In the genomic region with DNA sequence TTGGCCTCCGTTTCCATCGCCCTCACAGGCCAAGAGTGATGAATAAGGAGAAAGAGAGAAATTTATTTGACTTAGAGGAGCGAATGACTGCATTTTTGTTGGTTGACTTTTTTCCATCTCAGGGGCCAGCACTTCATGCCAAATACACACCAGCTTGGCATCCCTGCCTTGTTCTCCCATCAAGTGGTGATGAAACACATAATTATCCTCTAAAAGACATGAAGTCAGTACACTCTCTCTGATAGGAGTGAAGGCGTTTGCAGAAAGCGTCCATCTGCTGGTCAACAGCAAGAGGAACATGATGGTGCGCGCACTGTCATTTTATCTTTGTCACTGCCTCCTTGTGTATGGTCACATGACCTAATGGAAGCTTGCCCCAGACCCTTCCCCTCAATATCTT, we compare ENCODE assay signal across 13 mouse cellular contexts.
DNase-seq lines count a peak whose midpoint lies in the region; ATAC-seq lines count a peak whose summit lies in the region.
"Had no signal": no experiment of that assay in that cellular context is flagged by ENCODE, and none has a peak within 500 bp of the region (broad histone marks: within the 10 kb centered on the region; RNA-seq: fewer than 3 reads in every experiment).

No protein-coding gene starts in this region.

- no peaks in the 10 kb centered on the region for H3K9me3 ChIP-seq in lung, embryonic 15.5 days
- no peaks in the 10 kb centered on the region for H3K9me3 ChIP-seq in hindbrain, embryonic 12.5 days (replicated peaks)
- H3K9me3 ChIP-seq: hindbrain, embryonic 10.5 days; limb, embryonic 15.5 days; megakaryocyte, embryonic 14.5 days had no signal

- peak; percentile 88 for ATAC-seq in lung, embryonic 15.5 days (ENCODE audit: borderline replicate concordance, extremely low read depth, low FRiP score, low TSS enrichment)
- no peak for ATAC-seq in hindbrain, embryonic 12.5 days (ENCODE audit: low FRiP score)

- no peak overlapping the region for H3K27ac ChIP-seq in lung, embryonic 15.5 days
- H3K27ac ChIP-seq in hindbrain, embryonic 12.5 days = no peak overlapping the region
- H3K27ac ChIP-seq: hindbrain, embryonic 10.5 days; limb, embryonic 15.5 days had no signal

- H3K36me3 ChIP-seq in lung, embryonic 15.5 days = no peaks in the 10 kb centered on the region
- no peaks in the 10 kb centered on the region for H3K36me3 ChIP-seq in hindbrain, embryonic 12.5 days
- H3K36me3 ChIP-seq: hindbrain, embryonic 10.5 days; limb, embryonic 15.5 days had no signal

- no peak overlapping the region for H3K4me3 ChIP-seq in lung, embryonic 15.5 days
- no peak overlapping the region for H3K4me3 ChIP-seq in hindbrain, embryonic 12.5 days
- H3K4me3 ChIP-seq: hindbrain, embryonic 10.5 days; limb, embryonic 15.5 days; megakaryocyte, embryonic 14.5 days had no signal

- 0 out of 2 replicates have a peak, but pooled peaks cover 5% of the 10 kb centered on the region for H3K27me3 ChIP-seq in lung, embryonic 15.5 days
- no peaks in the 10 kb centered on the region for H3K27me3 ChIP-seq in hindbrain, embryonic 12.5 days
- H3K27me3 ChIP-seq: limb, embryonic 15.5 days; megakaryocyte, embryonic 14.5 days had no signal

- peak; percentile 35 for DNase-seq in layer of hippocampus, adult 11-12 months (ENCODE audit: low spot score)
- no peak for DNase-seq in layer of hippocampus, postnatal 25 days (ENCODE audit: extremely low spot score in 1 of 2, low spot score in 1 of 2)
- DNase-seq in NIH3T3 (ENCODE audit: low read depth) = peak; percentile 61
- peak; percentile 89 for DNase-seq in fibroblast of lung, adult 2 months (ENCODE audit: low read depth)
- DNase-seq in kidney, adult 11 months = no peak
- no peak for DNase-seq in adrenal gland, postnatal 36 days
- DNase-seq: kidney, adult 8-10 months; spleen, adult 18-20 months had no signal

- 42% methylated on average over 7 of the region's 7 CpGs for WGBS in lung, embryonic 15.5 days
- 85% methylated on average over 7 of the region's 7 CpGs for WGBS in hindbrain, embryonic 12.5 days

- H3K4me1 ChIP-seq in lung, embryonic 15.5 days = peaks cover 24% of the 10 kb centered on the region
- H3K4me1 ChIP-seq in hindbrain, embryonic 12.5 days = no peaks in the 10 kb centered on the region
- H3K4me1 ChIP-seq: megakaryocyte, embryonic 14.5 days had no signal

- H3K4me2 ChIP-seq in lung, embryonic 15.5 days = no peak overlapping the region
- H3K4me2 ChIP-seq in hindbrain, embryonic 12.5 days (replicated peaks) = no peak overlapping the region
- H3K4me2 ChIP-seq: limb, embryonic 15.5 days had no signal

- no peak overlapping the region for H3K9ac ChIP-seq in lung, embryonic 15.5 days
- no peak overlapping the region for H3K9ac ChIP-seq in hindbrain, embryonic 12.5 days
- H3K9ac ChIP-seq: limb, embryonic 15.5 days had no signal

Comparison
In these comparisons a context has a peak if more than half of its experiments do, and no peak if none do; other contexts are left out.
1. DNase-seq: peak in layer of hippocampus, adult 11-12 months (single experiment), NIH3T3 (single experiment) and fibroblast of lung, adult 2 months (single experiment); none in layer of hippocampus, postnatal 25 days (0 of 2), kidney, adult 11 months (single experiment) and adrenal gland, postnatal 36 days (0 of 2).